Mouse (Mus musculus): Measurements from ENCODE around the gene Gba. TPM values are rescaled to one million over a fixed set of nuclear protein-coding genes. Genes with fewer than 3 reads are reported as not detected.

Gba gene
- polyA plus RNA-seq, 1 experiment = 88.5 TPM

Other genes starting within 250 kb of the Gba start
- gene Rusc1, start 109.6 kb upstream of the Gba start, polyA plus RNA-seq (2012; rRNA removed) = 43.8 and 48.1 TPM in 2 replicates
- gene Gm43738, start 101.8 kb upstream of the Gba start, polyA plus RNA-seq (2012; rRNA removed) = not detected in 2 replicates
- 160 and 206 TPM in 2 replicates for gene Fdps, start 101.0 kb upstream of the Gba start, polyA plus RNA-seq (2012; rRNA removed)
- 181 and 448 TPM in 2 replicates for gene Pklr, start 66.8 kb upstream of the Gba start, polyA plus RNA-seq (2012; rRNA removed)
- 0.48 and 0.52 TPM in 2 replicates for gene Hcn3, start 42.7 kb upstream of the Gba start, polyA plus RNA-seq (2012; rRNA removed)
- gene Clk2, start 38.1 kb upstream of the Gba start, polyA plus RNA-seq (2012; rRNA removed) = 41.1 and 53.0 TPM in 2 replicates
- gene Scamp3, start 25.5 kb upstream of the Gba start, polyA plus RNA-seq (2012; rRNA removed) = 88.5 and 107 TPM in 2 replicates
- 23.0 and 30.1 TPM in 2 replicates for gene Fam189b, start 19.8 kb upstream of the Gba start, polyA plus RNA-seq (2012; rRNA removed)
- 20.8 and 22.8 TPM in 2 replicates for gene Thbs3, start 12.3 kb downstream of the Gba start, polyA plus RNA-seq (2012; rRNA removed)
- 171 and 186 TPM in 2 replicates for gene Mtx1, start 24.2 kb downstream of the Gba start, polyA plus RNA-seq (2012; rRNA removed)
- gene Muc1, start 26.1 kb downstream of the Gba start, polyA plus RNA-seq (2012; rRNA removed) = 0.99 and 1.6 TPM in 2 replicates
- 170 and 221 TPM in 2 replicates for gene Krtcap2, start 43.0 kb downstream of the Gba start, polyA plus RNA-seq (2012; rRNA removed)
- gene Trim46, start 43.4 kb downstream of the Gba start, polyA plus RNA-seq (2012; rRNA removed) = 2.1 TPM in 2 replicates
- gene Dpm3, start 56.4 kb downstream of the Gba start, polyA plus RNA-seq (2012; rRNA removed) = 355 and 356 TPM in 2 replicates
- gene Slc50a1, start 67.6 kb downstream of the Gba start, polyA plus RNA-seq (2012; rRNA removed) = 108 and 123 TPM in 2 replicates
- 78.0 and 93.8 TPM in 2 replicates for gene Efna1, start 78.2 kb downstream of the Gba start, polyA plus RNA-seq (2012; rRNA removed)
- gene Efna3, start 120.0 kb downstream of the Gba start, polyA plus RNA-seq (2012; rRNA removed) = 6.0 and 7.4 TPM in 2 replicates
- gene Efna4, start 135.1 kb downstream of the Gba start, polyA plus RNA-seq (2012; rRNA removed) = 14.5 and 14.6 TPM in 2 replicates
- 59.4 and 68.5 TPM in 2 replicates for gene Adam15, start 147.1 kb downstream of the Gba start, polyA plus RNA-seq (2012; rRNA removed)
- gene Dcst2, start 159.0 kb downstream of the Gba start, polyA plus RNA-seq (2012; rRNA removed) = 0.15 and 0.60 TPM in 2 replicates
- 3.1 and 6.7 TPM in 2 replicates for gene Dcst1, start 162.3 kb downstream of the Gba start, polyA plus RNA-seq (2012; rRNA removed)
- gene Zbtb7b, start 191.8 kb downstream of the Gba start, polyA plus RNA-seq (2012; rRNA removed) = 92.6 and 151 TPM in 2 replicates
- not detected in 2 replicates for gene Lenep, start 199.9 kb downstream of the Gba start, polyA plus RNA-seq (2012; rRNA removed)
- 40.7 and 48.2 TPM in 2 replicates for gene Flad1, start 208.9 kb downstream of the Gba start, polyA plus RNA-seq (2012; rRNA removed)
- 37.2 and 50.9 TPM in 2 replicates for gene Cks1b, start 215.5 kb downstream of the Gba start, polyA plus RNA-seq (2012; rRNA removed)
- 60.3 and 84.0 TPM in 2 replicates for gene Shc1, start 215.5 kb downstream of the Gba start, polyA plus RNA-seq (2012; rRNA removed)
- gene Pygo2, start 227.3 kb downstream of the Gba start, polyA plus RNA-seq (2012; rRNA removed) = 30.8 and 39.3 TPM in 2 replicates
- 44.6 and 52.7 TPM in 2 replicates for gene Pbxip1, start 233.8 kb downstream of the Gba start, polyA plus RNA-seq (2012; rRNA removed)